Mouse (Mus musculus): ENCODE results near the gene 4931428F04Rik.
"Not testable (repeated sequence)": the region's sequence is repeated elsewhere in the genome, so short reads cannot be mapped to it uniquely, and the experiment has no call there.

4931428F04Rik gene

DNA sequence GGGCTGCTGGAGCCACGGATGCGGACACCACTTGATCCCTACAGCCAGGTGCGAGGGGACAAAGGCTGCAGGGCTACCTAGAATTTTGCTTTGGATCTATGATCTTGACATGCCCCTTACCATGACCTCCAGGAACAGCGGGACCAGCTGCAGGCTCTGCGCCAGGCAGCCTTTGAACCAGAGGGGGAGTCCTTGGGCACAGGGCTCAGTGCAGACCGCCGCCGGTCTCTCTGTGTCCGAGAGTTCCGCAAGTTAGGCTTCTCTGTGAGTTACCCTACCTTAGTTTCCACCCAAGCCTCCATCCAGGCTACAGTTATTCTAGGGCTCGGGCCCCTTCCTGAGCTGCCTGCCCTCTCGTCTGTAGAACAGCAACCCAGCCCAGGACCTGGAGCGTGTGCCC is 18.0 kb upstream of the 4931428F04Rik start:
- in situ Hi-C loops (cut with MboI): no loop called here

DNA sequence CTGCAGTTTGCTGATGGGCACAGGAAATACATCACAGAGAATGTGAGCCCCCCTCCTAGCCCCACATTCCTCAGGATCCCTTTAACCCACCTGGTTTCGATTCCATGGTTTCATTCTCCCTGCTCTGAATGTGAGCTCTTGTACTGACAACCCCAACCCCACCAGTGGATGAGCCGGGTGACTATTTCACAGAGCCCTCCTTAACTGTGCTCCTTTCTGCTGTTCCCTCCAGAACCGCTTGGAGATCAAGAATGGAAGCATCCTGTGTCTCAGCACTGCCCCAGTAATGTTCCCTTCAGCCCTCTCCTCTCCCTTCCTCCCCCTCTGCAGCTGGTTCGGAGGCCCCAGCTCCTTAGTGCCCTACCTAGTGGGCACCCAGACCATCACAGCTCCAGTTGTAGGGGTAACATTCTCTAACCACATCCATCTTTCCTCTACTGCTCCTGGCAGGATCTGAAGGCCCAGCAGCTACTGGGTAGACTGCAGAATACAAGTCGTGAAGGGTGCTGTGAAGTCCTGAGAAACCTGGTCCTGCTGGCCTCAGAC is 16.6 kb upstream of the 4931428F04Rik start:
- in situ Hi-C loops (cut with MboI): no loop called here

DNA sequence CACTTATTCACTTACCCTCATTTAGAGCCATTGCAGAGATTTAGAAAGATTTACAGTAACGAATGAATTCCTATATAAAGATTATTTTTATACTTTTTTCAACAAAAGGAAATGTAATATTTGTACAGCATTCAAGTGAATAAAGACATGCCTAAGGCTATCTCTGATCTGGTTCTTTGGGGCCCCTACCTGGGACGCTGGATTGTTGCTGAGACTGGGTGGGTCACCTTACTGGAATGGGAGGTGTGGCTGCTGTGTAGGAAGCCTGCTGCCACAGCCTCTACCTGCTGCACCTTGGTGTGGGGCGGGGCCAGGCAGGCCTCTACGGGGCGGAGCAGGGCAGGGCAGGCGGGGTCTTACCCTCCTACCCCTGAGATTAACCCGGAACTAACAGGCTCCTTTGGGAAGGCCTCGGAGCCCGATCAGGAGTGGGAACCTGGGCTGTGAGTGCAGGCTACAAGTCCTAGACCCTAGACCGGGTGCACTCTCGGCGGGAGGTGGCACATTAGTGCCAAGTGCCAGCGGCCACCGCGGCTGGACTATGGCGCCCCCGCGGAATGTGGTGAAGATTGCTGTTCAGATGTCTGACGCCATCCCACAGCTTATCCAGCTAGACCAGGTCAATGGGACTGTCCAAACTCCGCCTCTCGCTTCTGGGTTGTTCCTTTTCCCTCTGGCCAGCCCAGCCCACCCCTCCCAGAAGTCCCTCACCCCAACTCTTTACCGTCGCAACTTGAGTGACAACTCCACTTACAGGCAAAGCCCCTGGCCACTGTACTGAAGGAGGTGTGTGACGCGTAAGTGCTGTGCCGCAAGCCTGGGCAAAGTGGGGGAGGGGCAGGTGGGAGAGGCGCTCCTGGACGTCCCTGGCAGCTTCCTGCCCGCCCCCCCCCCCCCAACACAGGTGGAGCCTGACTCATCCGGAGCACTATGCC is 15.8 kb upstream of the 4931428F04Rik start, which contains the start of gene Elmo3:
Elmo3 (plus strand) TSS at position 391 of the 935 bp plus-strand sequence.
- in situ Hi-C loops (cut with MboI): no loop called here

DNA sequence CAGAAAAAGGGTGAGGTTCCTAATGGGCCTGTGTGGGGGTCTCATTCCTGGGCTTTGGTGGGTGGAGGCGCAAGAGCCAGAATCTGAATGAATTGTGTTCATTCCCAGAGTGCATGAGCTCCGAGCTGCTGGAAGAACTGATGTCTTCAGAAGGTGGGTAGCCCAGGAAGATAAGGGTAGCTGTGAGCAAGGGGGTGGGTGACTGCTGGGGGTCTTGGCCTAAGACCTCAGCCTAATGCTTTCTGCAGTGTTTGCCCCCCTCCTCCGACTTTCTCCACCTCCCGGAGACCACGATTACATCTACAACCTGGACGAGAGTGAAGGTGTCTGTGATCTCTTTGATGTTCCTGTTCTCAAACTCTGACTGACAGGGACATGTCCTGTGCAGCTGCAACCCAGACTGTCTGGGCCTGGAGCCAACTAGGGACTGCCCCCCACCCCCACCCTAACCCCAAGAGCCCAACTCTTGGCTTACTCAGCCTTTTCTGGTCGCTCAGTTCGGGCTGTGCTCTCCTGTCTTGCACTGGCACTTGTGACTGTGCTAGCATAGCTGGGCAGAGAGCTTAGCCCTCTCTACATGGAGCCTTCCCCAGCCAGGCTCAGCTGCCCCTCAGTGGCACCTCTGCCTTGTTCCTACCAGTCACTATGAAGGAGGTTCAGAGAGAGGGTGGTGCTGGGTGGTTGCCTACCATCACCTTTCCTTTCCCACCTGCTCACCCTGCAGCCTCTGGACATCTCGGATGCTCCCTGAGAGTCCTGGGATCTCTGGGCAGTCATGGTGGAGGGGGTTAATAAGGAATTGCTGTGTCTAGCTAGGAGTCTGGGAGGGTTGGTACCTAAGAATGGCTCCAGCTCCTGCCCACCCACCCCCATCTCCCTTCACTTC is 14.9 kb upstream of the 4931428F04Rik start:
- in situ Hi-C loops (cut with MboI): no loop called here

DNA sequence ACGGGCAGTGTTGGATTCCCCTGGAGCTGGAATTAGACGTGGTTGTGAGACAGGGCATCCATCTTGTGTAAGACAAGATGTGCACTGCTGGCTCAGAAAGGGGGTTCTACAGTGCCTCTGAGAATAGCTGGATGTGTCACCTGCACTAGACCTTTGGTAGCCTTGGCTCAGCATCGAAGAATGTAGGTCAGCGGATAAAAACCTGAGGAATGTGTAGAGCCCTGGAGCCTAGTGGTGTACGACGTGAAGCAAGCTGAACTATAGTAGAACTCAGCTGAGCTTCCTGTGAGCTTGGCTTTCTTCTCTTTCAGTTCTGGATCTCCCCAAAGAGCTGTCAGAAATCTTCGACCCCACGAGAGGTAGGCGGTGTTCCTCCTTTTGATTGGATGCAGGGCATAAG is 14.2 kb upstream of the 4931428F04Rik start:
- in situ Hi-C loops (cut with MboI): no loop called here

DNA sequence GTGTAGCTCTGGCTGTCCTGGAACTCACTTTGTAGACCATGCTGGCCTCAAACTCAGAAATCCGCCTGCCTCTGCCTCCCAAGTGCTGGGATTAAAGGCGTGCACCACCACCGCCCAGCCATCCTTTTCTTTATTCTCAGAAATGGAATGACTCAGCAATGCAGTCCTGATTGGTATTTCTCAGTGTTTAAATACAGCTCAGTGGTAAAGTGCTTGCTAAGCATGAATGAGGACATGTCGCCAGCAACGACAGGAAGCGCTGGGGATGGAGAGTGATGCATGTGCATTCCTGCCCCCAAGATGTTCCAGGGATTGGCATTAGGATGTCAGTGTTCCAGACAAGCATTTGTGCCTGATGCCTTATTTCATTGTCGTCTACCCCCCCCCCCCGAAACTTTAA is 13.7 kb upstream of the 4931428F04Rik start:
- in situ Hi-C loops (cut with MboI): no loop called here

DNA sequence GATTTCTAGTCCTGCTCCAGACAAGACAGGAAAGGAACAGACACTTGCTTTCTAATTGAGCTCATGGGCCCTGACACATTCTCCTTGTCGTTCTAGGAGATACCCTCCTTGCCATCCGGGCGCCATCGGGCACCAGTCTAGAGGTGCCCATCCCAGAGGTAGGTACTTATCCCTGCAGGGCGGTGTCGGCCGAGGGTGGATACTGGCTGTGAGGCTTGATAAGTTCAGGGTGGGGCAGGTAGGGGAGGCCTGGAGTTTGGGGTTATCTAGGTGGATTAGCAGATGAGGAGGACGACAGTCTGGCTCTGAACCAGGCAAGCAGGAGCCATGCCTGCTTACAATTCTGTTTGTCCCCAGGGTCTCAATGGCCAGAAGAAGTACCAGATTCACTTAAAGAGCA is 10.3 kb upstream of the 4931428F04Rik start:
- in situ Hi-C loops (cut with MboI): no loop called here

DNA sequence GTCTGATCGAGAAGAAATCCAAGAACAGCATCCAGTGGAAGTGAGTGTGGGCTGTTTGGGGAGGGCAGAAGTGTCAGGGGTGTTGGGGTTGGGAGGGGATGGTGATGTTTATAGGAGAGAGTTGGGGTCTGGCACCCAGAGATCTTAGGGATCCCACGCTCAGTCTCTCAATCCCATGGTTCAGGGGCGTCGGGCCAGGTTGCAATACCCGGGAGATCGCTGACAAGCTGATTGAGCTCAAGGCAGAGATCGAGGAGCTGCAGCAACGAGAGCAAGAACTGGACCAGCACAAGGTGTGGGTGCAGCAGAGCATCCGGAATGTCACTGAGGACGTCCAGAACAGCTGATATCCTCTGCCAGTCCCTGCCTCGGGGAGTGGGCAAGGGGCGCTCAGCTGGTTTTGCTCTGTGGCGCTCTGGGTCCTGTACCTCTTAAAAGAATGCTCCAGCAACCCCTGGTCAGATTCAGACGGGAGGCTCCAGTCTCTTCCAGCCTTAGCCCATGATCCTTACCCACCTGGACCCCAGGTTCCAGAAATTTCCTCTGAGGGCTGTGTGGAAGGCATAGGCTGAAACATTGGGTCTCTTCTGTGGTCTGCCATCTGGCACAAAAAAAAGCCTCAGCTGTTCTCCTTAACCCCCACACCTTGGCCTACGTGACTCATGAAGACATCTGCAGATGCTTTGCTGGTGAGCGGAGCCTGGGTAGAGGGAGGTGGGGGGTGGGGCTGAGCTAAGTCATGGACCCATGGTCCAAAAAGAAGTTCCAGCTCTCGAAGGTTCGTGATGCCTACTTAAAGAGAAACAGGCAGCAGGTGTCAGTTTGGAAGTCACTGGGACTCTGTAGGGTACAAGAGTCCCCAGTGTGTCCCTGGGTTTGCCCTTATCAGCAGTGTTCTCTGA is 8.9 kb upstream of the 4931428F04Rik start:
- in situ Hi-C loops (cut with MboI): no loop called here

DNA sequence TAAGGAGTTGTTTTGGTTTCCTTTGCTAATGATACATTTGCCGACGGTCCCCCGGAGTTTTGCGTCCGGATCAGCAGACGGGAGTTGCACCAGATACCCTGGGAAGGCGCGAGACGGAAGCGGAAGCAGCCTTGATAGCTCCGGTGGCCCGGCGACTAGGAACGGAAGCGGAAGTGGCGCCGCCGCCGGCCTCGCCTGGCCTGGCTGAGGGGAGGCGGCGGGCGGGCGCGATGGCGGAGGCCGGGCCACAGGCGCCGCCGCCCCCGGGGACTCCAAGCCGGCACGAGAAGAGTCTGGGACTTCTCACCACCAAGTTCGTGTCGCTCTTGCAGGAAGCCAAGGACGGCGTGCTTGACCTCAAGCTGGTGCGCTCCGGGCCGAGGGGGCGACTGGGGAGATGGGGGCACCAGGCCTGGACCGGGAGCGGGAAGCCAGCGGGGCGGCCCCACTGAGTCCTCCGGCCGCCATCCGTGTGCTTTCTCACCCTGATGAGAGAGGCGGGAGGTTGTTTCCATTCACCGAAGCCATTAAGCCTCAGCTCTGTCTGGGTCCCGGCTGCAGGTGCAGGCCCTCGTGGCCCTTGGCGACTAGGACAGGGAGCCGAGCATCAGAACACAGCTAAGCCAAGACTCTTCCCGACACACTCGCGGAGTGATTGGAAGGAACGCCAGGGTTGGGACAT is 8.0 kb upstream of the 4931428F04Rik start, which contains the start of gene E2f4:
E2f4 (plus strand) TSS at position 153 of the 682 bp plus-strand sequence.
- in situ Hi-C loops (cut with MboI): no loop called here

DNA sequence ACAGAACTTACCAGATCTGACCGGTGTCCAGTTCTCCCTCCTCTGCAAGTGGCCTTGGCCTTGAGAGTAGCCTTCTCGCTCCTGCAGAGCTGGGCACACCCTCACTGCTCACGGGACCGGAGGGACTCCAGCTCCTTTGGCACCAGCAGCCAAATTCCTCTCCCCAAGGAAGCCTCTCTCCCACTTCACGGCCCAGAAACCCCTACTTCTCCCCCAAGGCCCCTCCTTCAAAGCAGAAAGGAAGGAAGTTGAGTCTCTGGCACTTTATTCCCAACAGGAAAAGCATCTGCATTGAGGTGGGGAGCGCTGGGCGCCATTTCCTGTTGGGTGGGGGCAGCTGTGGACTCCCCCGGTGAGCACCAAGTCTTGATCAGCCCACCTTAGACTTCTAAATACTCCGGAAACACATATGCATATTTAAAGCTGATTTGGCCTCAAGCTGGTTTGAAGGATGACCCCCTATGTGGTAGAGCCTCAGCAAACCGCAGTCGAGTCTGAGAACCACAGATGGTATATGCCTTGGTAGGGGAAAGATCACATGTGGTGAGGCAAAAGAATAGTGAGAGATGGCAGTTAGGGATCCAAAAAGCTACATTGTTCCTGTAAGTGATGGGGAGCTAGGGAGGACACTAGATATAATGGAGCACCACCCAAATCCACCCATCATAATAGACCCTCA is 6.4 kb upstream of the 4931428F04Rik start, which contains the start of gene Exoc3l:
Exoc3l (minus strand) TSS at position 207 of the 679 bp plus-strand sequence.
- in situ Hi-C loops (cut with MboI): no loop called here

DNA sequence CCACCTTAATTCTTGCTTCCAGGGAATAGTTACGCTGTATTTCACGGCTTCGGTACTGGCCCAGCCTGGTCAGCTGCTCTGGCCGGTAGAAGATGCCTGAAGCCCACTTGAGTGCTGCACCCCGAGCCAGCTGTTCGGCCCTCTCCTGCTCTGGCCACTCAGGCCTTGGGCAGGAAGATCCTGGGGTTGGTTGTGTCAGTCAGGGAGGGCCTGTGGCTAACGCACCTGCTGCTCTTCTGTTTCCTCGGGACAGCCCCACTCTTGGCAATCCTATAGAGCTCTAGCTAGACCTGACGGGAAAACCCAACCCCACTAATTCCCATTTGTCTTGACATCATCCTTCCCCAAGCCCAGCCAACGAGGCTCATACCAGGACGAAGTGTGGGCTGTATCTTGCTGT is 5.6 kb upstream of the 4931428F04Rik start:
- in situ Hi-C loops (cut with MboI): no loop called here

DNA sequence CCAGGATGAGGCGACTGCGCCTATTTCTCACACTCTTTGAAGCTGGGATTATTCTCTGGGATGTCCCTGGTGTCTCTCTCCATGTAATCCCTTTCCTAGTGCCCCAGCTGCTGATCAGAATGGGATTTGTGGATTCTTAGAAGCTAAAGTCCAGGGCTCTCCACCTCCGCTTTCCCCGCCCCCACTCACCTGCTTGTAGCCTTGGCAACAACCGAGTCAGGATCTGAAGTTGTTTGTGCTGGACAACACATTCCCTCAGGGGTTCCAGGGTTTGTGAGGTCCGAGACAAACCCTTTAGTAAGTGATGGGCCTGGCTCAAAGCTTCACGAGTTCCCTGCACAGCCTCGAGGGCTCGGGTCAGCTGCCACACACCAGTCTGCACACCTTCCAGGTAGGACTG is 5.1 kb upstream of the 4931428F04Rik start:
- in situ Hi-C loops (cut with MboI): no loop called here

DNA sequence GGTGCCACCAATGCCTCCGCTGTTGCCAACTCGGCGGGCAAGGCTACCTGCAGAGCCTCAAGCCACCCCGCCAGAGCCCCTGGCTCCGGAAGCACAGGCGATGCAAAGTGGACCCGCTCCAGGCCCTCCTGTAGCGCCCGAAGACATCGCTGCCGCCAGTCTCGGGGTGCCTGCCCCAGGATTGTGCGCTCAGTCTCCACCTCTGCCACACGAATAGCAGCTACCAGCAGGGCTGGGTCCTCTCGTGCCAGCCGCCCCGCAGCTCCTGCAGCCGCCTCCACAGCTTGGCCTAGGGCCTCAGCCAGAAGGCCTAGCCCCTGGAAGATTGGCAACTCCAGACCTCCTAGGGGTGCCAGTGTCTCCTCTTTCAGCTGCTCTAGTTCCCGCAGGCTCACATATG is 3.7 kb upstream of the 4931428F04Rik start:
- in situ Hi-C loops (cut with MboI): no loop called here

DNA sequence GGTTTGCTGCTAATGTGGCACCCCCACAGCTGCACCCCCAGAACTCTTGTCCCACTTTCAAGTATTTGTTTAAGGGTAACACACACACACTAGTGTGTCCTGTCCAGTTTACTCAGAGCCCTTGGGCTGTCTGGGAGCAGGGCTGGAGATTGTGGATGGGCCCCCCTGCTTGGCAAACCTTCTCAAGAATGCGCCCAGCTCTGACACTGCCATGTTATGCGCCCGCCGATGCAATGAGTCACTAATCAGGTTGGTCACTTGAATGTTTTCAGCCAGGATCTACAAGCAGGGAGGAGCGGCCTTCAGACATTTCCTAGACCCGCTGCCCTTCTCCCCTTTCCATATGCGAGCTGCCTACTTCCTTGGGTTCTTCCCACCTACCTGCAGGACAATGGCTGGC is 2.8 kb upstream of the 4931428F04Rik start:
- in situ Hi-C loops (cut with MboI): no loop called here

DNA sequence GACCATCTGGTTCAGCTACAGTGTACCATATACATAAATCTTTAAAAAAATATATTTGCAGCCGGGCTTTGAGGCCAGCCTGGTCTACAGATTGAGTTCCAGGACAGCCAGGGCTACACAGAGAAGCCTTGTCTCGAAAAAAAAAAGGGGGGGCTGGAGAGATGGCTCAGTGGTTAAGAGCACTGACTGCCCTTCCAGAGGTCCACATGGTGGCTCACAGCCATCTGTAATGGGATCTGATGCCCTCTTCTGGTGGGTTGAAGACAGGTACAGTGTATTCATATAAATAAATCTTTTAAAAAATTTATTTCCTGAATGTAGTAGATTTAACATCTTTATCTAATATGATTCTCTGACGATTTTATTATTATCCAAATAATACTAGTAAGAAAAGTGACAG is 2.1 kb upstream of the 4931428F04Rik start:
- in situ Hi-C loops (cut with MboI): not testable (repeated sequence)

DNA sequence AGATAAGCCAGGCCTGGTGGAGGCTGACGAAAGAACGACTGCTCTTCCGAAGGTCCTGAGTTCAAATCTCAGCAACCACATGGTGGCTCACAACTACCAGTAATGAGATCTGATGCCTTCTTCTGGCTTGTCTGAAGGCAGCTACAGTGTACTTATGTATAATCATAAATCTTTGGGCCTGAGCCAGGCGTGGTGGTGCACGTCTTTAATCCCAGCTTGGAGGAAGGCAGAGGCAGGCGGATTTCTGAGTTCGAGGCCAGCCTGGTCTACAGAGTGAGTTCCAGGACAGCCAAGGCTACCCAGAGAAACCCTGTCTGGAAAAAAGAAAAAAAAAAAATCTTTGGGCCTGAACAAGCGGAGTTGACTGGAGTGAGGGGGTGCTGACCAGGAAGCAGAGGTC is 1.7 kb upstream of the 4931428F04Rik start:
- in situ Hi-C loops (cut with MboI): not testable (repeated sequence)

DNA sequence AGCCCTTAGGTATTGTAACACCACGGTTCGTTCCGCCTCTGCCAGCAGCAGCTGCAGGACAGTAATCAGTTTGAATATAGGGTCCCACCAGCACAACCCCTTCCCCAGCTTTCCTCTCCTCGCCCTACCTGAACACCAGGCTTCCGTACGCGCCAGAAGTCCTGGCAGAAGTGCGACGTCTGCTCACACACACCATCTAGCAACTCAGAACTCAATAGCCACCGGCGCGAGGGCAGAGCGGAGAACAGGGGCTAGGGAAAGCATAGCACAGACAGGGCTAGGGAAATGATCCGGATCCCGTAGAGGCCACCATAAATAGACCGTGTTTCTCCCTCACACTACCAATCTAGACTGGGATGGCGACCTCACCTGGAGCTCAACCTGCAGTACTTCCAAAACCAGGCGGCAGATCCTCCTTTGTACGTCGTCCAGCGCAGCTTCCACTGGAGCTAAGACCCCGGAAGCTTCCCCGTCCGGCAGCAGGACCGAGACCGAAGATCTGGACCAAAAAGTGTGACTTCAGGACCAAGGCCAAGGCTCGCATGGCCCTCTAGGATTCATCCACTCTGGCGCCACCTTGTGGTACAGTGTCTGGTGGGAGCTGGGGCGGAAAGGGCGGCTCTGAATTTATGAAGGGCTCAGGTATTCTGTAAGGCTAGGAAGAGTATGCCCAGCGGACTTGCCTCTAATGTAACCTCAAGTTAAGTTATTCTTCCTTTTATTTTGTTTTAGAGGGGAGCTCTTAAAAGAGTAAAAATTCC is 1.1 kb upstream of the 4931428F04Rik start:
- in situ Hi-C loops (cut with MboI): no loop called here

DNA sequence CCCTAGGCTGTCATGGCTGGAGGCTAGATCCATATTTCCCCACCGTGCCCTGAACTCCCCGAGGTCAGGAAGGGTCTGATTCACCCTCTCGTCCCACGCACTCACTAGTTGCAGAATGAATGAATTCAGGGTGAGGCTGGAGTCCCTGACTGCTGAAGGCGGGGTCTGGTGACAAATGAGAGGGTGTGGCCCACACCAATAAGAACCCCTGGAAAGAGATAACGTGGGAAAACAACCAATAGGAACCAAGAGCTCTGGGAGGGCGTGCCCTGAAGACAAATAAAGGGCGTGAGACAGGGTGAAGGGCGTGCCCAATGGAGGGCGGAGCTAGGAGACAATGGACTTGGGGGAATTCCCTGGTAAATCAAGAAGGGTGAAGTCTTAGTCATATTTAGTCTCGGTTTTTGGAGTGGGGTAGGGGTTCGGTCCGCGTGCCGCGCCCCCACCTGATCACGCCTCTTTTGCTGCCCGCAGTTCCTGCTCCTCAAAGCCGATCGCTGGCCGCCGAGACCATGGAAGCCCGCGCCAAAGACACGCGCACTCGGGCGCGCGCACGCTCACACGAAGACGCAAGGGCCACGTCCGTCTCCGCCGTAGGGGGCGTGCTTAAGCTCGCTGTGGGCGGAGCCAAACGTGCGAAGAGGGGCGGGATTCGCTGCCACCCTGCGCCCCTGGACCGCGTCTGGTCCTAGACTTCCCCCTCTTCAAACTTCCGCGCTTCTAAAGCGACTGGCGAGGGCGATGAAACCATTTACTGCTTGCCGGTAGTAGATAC is 519 bp downstream of the 4931428F04Rik start:
- in situ Hi-C loops (cut with MboI): no loop called here
